Mouse (Mus musculus) G1E (cell line): Measurements from ENCODE around the gene Btbd10.

Source experiments
- CTCF ChIP-seq: IDR thresholded peaks from 2 replicates; pipeline ENCODE4 v1.5.1; 2012; ENCODE audit warnings: low read depth, low read length, inconsistent platforms, mixed read lengths
- GATA1 ChIP-seq: IDR thresholded peaks from 2 replicates; pipeline ENCODE4 v1.6.1; 2012; ENCODE audit warnings: borderline replicate concordance, low read length, inconsistent platforms, mixed read lengths
- GATA2 ChIP-seq: IDR thresholded peaks from 2 replicates; pipeline ENCODE4 v1.6.1; 2012; ENCODE audit warnings: low read depth, low read length, inconsistent platforms, borderline replicate concordance
- POLR2AphosphoS5 ChIP-seq: IDR thresholded peaks from 2 replicates; pipeline ENCODE4 v1.6.1; 2012; ENCODE audit warnings: low read depth, low read length, inconsistent platforms; ENCODE audit not compliant: insufficient replicate concordance
- TAL1 ChIP-seq: conservative IDR thresholded peaks from 2 replicates; pipeline ENCODE4 v1.6.1; 2012; ENCODE audit warnings: low read depth, low read length, inconsistent platforms, mixed read lengths

GRCm38 (mm10) chr7:113320128-113320527, 49.1 kb downstream of the Btbd10 start:
- TF ChIP-seq CTCF (no peak), TAL1 (no peak), GATA1 (no peak), GATA2 (no peak), POLR2AphosphoS5 (no peak)
